Mouse (Mus musculus) lung, adult 18-20 months (tissue): Measurements from ENCODE around the gene Wdr49.

Experiments
- DNase-seq, 2 experiments: peaks; one replicate each; pipeline ENCODE4 v3.0.0; 2022; ENCODE audit warnings: mixed read lengths in 2 of 2

Wdr49 gene

DNA sequence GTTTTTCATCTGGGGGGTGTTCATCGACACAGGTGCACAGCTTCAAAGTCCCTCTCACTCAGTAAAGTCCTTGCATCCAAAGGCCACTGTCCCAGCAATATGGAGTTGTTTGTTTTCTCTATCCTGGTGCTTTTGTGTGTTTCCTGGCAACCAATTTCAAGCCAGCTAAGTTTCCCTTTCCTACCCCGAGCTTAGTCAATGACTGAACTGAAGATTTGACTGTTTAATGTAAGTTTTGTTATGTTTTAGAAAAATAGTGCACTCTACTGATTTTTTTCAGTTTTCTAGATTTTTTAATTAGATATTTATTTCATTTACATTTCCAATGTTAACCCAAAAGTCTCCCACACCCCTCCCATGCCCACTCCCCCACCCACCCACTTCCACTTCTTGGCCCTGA lies at the start of gene Wdr49:
Gene Wdr49 (minus strand): TSS at position 101 of the 400 bp plus-strand sequence.
- no peak for DNase-seq

DNA sequence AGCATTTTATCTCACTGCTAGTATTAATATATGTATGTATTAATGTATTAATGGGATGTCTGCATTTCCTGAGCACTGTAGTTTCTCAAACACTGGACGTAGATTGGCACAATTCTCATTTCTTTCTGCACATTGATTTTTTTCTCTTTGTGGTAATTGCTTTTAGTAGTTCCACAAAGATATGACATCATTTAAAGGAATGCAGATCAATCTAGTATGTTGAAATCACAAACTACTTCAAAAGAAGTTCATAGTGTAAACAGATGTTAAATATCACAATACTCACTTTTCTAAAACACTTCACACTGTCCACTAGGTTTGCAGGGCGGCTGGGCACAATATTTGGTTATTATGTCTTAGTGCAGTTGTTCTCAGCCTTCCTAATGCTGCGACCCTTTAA lies 49.1 kb upstream of the Wdr49 start:
- DNase-seq = no peak

DNA sequence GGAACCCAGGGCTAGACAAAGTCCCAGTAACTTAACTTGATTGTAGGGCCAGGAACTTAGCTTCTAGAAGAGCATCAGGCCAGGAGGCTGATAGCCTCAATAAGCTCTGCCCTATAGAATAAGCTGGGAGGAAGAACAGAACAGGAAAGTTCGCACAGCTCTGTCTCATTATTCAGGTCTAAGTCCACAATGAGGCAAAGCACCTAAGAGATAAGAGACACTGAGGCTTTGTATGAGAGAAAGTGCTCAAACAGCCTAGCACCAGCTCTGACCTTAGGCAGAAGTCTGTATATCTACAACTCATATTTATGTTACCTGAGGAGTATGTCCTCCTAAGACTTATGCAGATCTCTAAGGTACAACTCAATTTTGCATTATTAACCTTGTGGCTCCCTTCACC lies 40.6 kb upstream of the Wdr49 start:
- no peak for DNase-seq

DNA sequence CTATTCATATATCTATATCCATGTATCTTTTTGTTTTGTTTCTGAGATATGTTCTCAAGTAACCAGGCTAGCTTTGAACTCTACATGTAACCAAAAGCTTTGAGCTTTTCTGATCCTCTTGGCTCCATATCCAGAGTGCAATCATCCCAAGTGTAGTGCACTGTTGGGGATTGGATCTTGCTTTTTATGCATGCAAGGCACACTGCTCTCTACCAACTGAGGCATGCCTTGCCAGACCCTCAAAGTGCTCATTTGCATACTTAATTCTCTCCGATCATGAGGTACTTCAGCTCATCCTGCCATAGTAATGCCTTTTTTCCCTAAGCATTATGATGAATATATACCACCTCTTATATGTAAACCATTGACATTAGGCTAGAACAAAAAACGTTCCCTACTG lies 39.4 kb upstream of the Wdr49 start:
- DNase-seq = no peak

DNA sequence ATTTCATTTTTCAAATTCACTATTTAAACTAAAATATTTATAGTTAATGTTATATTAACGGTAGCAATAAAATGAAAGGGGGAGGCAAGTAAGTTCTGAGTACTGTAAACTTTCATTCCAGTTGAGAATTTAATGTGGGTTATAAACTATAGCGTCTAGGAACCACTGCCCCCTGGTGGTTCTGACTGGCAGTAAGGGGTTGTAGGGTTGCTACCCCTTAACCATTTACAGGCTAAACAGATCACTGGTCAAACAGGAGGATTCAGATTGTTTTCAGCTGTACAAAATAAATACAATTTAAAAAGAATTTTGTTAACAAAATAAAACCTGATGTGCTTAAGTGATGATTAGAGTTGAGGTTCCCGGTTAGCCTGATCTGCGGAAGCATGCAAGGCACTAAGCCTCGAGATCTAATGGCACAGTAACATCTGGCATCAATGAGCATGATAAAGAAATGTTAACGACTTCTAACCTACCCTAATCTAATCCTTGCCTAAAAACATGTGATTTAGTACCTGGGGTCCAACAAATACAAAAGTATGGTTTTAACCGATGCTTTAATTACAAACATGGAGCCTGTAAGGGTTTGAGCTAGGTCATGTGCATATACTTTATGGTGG lies 35.8 kb upstream of the Wdr49 start:
- peak; percentile 31 to 36 for DNase-seq

DNA sequence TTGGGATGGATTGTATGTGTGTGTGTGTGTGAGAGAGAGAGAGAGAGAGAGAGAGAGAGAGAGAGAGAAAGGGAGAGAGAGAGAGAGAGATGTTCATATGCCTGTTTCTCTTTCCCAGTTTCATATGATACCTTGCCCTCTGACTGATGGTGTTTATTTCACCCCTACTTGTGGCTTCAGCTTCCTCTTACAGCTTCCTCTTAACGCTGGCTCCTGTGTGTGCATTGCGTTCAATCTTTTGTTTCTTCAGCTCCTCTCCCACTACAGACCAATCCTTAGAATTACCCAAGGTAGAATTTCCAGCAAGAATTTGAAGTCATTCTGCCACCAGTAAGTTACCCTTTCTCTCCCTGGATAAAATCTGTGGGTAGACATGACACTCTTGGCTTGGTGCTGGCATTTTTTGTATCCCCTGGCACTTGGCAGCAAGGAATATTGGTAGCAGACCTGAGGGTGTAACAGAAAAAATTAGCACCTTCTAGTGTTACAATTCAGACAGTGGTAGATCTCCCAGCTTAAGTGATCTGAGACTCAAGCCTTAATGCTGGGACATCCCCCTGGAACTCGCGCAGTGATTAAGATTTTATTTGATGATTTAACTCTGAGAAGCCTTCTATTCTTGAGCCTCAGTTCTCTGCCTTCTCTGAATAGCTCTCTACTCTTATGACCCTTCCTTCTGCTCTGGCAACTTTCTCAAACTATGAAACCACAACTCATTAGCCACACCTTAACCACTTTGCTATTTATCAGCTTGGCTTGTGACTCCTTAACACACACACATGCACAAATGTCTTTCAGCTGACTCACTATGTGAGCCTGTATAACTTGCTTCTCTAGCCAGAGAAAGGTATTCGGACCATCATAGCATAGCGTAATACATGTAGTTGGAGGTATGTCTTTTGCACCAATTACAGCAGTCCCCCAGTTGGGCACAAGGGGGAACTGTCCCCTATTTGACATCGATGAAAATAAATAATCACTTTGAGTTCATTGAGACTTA lies 17.3 kb upstream of the Wdr49 start:
- peak in 1 of 2 experiments; percentile 11 for DNase-seq

DNA sequence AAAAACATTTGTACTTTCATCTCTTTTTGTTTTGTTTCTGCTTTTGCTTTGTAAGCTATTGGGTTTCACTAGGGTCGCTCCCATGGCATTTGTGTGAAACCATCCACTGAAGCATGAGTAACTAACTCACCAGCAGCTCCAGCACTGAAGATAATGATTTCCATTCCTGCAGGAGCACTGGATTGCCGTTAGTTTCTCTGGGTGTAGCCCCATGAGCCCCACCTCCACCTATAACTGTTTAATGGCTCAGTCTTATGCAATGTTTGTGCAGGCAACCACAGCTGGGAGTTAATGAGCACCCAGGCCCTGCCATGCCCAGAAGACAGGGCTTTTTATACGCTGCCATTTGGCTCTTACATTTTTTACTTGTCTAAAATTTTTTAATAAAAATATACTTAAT lies 11.0 kb upstream of the Wdr49 start:
- peak in 1 of 2 experiments; percentile 8 for DNase-seq

DNA sequence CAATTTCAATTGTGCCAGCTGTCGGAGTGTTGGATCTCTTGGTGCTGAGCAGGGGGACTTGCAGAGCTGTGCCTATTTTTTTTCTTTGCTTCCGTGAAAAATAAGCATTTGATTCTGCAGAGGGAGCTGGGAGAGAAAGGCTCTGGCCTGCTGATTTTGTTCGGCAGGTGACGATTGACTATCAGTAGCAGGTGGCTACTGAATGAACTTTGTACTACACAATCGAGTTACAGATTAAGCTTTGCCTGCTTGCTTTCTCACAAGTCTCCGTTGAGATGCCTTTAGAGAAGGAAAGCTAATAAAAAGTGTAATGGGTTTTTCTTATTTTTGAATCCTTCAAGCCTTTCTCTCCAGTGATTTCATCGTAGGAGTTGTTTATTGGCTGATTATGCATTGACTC lies 6.8 kb downstream of the Wdr49 start:
- no peak for DNase-seq

DNA sequence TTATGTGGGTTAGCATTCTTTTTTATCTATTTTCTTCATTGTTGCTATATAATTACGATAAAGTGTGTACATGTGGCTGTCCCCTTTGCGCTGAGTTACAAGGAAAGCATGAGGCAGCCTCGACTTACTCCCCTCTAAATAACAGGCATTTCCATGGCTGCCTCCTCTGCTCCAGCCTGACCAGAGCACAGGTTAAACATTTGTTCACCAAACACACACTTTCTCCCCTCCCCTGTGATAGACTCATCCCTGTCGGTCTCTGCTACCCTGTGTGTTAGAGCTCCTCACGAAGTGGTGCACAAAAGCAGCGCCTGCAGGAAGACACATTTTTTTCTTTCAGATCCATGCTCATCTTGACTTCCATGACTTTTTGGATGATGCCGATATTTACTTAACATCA lies 7.3 kb downstream of the Wdr49 start:
- no peak for DNase-seq

DNA sequence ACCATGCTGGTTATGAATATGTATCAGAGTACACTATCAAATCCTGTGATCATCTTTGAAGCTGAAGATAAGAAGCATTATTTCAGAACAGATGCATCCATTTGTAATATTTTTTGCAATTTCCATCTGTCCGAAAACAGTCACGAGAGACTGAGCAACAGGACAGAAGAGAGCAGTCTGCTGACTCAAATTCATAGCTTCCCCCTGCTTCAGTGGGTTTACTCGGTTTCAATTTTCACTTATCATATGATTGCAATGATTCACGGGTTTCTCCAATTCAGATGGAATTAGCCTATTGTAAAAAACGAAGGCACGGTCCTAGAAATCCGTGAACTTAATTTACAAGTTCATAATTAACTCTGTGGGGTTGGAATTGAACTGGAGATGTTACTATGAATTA lies 13.8 kb downstream of the Wdr49 start:
- no peak for DNase-seq

DNA sequence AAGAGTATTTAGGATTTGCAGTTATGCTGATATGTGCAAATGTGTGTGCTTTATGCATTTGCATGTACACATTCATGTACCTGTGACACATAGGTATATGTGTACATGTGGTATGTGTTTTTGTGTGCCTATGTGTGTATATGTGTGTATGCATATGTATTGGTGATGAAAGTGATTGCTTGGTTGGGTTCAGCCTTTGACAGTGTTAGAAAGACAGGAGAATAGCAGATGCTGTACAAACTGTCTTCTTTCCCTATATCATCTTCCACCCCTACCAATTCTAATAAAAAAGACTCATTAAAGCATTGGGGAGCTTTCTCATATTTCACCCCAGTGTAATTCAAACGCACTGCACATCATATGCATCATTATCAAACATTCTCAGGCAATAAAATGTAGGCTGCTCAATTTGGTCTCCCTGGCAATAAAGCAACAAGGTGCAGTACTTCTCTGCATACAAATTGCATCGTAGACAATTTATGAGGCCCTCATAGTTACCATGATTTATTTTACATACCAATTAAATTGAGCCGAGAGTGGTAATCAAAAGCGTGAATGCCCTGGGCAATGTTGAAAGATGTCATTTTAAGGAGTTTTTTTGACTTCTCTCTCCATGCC lies 51.3 kb downstream of the Wdr49 start:
- DNase-seq = no peak

DNA sequence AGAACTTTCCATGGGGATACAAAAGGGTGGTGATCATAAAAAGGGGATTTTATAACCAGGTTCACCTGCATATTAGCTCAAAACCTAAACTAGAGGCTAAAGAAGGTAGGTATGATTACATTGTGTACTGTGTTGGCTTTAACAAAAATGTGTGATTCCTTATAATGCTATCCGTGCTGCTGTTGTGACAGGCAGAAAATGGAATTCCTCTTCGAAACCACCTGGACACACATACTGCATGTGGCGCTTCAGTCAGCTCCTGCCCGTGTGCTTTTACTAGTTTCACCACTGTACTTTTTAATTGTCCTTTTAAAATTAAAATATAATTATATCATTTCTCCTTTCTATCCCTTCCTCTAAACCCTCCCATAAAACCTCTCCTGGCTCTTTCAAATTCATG lies 86.0 kb downstream of the Wdr49 start:
- DNase-seq = no peak

DNA sequence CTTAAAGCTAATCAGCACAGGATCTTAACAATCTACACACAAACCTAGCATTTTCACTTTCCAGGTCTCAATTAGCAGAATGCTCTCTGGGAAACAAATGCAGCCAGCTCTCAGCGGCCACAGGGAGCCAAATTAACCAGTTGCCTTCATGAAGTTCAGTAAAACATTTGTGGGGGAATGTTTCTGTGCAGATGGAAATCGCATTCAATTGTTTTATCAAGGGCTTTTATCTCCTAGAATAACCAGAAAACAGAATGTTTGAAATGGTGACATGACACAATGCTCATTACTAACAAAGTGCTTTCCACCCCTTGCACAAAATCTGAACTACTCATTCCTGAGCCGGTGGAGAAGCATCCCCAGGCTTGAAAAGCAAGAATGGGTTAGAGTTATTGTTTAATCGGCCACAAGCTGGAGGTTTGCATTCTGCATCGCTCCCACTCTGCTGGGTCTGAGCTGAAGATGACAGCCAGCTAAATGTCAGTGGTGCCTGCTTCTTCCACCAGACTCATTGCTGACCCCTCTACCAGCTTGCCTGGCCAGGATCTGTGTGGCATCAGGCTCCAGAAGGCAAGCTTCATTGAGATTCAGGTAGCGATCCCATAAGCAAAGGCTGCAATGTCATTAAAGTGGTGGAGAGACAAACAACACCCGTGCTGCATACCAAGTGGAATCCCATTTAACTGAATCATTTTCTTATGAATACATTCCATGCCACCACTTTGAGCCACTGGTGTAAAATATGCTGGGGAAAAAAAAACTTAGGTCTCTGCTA lies 86.6 kb downstream of the Wdr49 start:
- DNase-seq = no peak

DNA sequence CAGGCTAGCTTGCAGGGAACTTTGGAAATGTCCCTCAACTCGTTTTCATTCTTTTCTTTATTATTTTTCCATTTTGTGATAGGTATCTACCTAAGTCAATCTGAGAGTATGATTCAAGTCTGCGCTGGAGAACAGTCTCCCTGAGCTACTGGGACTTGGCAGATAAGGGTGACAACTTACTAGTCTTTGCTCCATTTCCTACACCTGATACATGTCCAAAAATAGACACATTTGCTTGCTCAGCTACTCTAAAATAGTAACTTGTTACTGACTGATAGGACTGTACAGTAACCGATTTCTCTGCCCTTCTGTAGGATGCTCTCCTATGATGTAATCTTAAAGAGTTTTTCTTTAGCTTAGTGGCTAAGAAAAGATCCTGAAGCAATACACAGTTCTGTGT lies 87.5 kb downstream of the Wdr49 start:
- DNase-seq = no peak

DNA sequence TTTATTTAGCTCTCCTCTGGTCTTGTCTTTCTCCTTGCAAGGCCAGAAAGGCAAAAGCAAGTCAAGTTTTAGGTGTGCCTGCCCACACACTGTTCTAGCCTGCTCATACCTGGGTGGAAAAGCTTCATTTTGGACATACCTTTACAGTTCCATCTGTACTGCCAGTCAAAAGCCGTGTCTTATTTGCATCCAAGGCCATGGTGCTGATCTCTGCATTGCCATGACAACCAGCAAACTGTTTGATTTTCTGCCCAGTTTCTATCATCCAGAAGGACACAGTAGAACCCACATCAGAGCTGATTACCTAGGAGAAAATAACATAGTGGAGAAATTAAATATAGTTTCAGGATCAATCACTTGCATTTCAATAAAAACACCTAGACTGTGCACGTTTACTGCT lies 100.2 kb downstream of the Wdr49 start:
- no peak for DNase-seq

DNA sequence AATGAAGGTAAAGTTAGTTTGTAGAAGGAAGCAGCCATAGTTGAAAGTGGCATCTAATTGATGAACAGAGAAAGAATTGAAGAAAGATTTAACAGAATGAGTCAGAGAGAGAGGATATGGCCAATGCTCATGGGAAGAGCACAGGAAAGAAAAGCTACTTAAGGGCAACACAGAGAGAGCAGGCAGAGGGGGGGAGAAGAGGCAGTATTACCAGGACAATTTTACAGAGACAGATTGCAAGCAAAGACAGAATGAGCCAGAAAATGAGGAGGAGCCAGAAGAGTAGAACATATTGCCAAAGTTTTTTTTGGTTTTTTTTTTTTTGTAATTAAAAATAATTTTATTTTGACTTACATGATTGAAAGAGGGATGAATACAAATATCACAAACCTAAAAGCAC lies 128.0 kb downstream of the Wdr49 start:
- DNase-seq = no peak

DNA sequence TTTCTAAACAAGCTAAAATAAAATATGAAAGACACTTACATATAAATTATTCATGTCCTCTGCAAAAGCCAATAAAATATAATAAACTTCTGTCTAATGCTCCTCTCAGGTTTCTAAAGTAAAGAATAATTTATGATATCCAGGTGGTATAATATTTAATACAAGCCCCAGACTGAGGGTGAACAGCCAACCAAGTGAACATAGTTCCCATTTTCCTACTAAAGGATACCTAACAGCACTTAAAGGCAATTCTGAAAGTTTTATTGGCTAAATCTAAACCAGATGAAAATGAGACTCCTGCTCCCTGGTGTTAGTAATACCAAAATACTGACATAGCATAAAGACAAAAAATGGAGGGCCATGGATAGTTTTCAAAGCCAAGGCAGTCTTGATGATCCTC lies 144.8 kb downstream of the Wdr49 start:
- DNase-seq = no peak

DNA sequence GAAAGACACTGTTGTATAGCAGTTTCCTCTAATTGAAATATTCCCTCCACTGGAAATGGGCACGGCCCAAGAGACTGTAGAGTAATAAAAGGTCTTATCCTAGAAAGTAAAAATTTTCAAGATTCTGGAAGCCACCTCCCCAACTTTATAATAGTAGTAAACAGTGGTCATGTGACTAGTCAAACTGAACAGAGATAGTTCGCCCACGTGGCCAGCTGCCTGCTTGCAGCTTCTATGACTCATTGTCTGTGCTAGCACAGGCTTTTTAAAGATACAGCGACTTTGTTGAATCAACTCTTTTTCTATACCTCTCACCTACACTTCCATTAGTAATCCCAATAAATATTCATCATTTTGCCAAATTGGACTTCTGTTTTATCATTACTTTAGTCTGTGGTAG lies 161.0 kb downstream of the Wdr49 start:
- DNase-seq = no peak

DNA sequence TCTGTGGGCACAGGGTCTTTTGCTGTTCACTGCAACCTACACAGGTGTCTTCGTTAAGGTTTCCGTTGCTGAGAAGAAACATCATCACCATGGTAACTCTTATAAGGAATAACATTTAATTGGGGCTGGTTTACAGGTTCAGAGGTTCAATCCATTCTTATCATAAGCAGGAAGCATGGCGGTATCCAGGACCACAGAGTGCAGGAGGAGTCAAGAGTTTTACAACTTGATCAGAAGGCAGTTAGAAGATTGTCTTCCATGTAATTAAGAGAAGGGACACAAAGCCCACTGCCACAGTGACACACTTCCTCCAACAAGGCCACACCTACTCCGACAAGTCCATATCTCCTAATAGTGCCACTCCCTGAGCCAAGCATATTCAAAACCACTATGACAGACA lies 173.1 kb downstream of the Wdr49 start:
- no peak for DNase-seq

DNA sequence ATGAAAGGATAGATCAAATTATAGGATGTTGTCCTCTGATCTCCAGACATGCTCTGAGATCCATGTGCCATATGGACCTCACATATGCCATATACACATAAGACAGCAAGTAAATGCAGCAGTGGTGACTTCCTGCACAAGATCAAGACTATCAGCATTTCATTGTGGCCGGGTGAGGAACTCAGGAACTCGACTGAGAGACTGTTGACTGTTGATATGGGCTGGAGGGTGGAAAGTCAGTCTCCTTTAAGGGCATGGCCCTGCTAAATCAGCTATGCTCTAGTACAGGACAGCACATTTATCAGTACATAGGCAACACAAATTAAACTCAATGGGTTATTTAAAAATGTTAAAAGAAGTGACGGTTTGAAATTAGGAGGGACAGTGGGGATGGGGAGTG lies 173.7 kb downstream of the Wdr49 start:
- DNase-seq = no peak

DNA sequence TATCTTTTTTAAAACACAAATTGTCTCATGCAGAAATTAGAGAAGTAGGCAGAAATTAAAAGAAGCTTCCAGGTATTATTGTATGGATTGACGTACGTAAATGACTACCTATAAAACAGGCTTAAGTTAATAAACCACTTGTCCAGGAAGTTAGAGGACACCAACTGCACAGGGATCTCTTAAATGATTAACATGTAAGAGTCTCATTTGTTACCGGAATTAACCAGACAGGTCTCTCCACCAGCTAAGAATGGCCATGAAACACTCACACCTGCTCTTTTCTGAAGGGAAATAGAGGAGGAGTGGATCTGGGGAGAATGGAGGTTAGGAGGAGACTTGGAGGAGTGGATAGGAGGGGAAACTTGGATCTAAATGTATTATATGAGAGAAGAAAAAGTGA lies 176.4 kb downstream of the Wdr49 start:
- no peak for DNase-seq

DNA sequence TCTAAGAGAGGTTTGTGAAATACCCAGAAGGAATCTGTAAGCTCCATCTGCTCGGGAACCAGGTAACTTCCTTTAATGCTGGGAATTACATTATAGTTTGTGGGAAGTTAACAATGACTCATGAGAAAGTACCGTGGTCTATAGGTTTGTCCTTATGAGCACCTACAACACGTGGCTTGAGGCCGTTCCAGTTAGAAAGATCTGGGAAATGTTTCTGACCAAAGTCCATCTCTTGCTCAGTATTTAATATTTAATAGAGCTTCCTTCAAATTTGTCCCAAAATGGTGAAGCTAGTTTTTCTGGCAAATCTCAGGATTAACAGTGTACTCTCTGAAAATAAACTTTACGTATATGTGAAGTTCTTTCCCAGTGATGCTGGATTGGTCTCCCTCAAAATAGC lies 177.3 kb downstream of the Wdr49 start:
- DNase-seq = no peak

DNA sequence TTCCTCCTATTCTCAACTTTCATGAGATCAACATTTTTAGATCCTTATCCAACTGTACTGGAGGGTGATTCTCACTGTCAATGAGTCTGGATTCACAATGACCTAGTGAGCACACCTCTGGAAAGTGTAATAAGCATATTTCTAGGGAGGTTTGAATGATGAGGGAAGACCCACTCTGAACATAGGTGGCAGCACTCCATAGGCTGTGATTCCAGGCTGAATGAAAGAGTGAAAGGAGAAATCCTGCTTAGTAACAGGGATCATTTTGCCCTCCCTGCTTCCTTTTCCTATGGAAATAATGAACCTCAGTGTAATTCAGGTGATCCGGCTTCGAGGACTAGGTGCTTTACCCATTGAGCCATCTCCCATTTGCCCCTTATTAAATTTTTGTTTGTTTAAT lies 180.9 kb downstream of the Wdr49 start:
- DNase-seq = no peak
